Mouse (Mus musculus) cerebellum, adult 11 months (tissue): ENCODE measurements at regions not wholly inside any gene's neighbourhood (a gene's known extent, or its start where the extent isn't known, plus 50 kb on each side); places are given as distances from the start of the nearest gene placed in this dataset.
A peak's percentile ranks its signal among the peaks of the same experiment; 100 is the strongest.
"Not testable (repeated sequence)": the region's sequence is repeated elsewhere in the genome, so short reads cannot be mapped to it uniquely, and the experiment has no call there.

Source experiments
- DNase-seq: peaks from one replicate; pipeline ENCODE4 v3.0.0; 2022

- no peak for DNase-seq
Measured at GRCm38 (mm10) chr1:7388627-7389026, 2580.9 kb downstream of the Gm37988 start.

- no peak for DNase-seq
Measured at GRCm38 (mm10) chr1:7393508-7393907, 2585.8 kb downstream of the Gm37988 start.

GRCm38 (mm10) chr1:7394161-7394560 lies 2586.5 kb downstream of the Gm37988 start:
- DNase-seq = no peak

GRCm38 (mm10) chr1:7395527-7395926 lies 2587.8 kb downstream of the Gm37988 start:
- DNase-seq = no peak

GRCm38 (mm10) chr1:7396867-7397806 lies 2589.4 kb downstream of the Gm37988 start:
- peak; percentile 68 for DNase-seq

GRCm38 (mm10) chr1:7397807-7398446 lies 2590.2 kb downstream of the Gm37988 start:
- peak; percentile 99 for DNase-seq

DNA sequence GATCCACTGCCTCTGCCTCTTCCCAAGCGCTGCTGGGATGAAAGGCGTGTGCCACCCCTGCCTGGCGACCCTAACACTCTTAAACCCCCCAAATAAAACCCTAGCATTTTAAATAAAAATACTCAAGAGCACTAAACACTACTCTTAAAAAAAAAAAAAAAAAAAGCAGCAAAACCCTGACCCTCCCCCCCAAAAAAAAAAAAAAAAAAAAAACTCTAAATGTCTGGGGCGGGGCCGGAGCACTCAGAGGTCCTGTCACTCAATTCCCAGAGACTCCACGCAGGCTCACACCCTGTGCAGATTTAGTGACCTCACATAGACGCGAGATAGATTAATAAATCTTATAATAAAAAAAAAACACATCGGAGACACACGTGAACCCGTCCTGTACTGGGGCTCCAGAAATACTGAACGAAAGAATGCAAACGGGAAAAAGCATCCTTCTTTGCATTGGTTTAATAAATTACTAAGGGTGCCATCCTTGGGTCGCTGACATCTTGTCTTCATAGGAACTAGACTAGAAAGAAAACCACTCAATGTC lies 2591.1 kb downstream of the Gm37988 start:
- peak; percentile 12 for DNase-seq

DNA sequence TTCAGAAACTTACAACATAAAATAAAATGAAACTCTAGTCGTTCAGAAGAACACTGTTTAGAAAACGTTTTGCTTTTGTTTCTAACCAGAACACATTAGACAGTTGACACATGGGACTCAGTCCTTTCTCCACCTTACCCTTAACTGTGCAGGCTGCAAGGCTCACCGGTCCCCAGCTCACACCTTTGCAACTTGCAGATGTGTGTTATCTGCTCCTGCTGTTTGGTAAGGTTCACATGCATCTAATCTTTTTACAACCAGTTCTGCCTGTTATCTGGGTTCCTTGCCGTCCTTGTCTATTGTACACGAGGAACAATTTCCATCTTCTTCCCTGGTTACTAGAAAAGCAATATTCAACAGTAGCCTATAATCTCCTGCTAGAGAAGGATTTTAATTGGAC lies 2598.0 kb downstream of the Gm37988 start:
- DNase-seq = not testable (repeated sequence)

DNA sequence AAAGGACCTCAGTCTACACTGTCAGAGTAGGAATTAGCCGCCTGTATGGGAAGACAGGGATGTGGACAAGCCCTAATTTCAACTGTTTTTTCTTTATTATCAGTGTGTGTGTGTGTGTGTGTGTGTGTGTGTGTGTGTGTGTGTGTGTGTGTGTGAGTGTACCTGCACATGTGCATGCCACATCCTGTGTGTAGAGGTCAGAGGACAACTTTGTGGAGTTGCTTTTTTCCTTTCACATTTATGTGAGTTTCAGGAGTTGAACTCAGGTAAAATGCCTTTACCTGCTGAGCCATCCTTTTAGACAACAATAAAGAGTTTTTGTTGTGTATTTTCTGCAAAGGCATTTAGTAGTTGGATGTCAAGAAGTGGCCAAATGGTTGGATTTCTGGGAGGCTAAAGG lies 2606.8 kb downstream of the Gm37988 start:
- DNase-seq = no peak

GRCm38 (mm10) chr1:7451660-7452155 lies 2644.0 kb downstream of the Gm37988 start:
- no peak for DNase-seq

GRCm38 (mm10) chr1:7454931-7455330 lies 2647.2 kb downstream of the Gm37988 start:
- DNase-seq = no peak

GRCm38 (mm10) chr1:7457895-7458294 lies 2650.2 kb downstream of the Gm37988 start:
- no peak for DNase-seq

- DNase-seq = no peak
Measured at GRCm38 (mm10) chr1:7494096-7494495, 2686.4 kb downstream of the Gm37988 start.

GRCm38 (mm10) chr1:7499042-7499441 lies 2691.3 kb downstream of the Gm37988 start:
- DNase-seq = no peak

DNA sequence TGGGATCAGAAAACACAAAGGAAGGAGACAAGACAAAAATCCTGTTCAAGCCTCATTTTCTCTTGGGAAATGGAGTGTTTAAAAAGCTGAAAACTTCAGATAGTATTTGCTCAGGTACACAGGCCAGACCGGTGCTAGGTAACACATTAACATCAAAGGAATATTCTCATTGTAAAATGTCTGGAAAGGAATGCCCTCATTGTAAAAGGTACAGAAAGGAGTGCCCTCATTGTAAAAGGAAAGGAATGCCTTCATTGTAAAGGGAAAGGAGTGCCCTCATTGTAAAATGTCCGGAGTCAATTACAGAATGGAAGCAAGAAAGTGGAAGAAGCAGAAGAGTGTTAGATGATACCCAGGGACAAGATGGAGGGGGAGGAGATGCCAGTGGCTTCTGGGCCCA lies 2694.7 kb downstream of the Gm37988 start:
- no peak for DNase-seq

DNA sequence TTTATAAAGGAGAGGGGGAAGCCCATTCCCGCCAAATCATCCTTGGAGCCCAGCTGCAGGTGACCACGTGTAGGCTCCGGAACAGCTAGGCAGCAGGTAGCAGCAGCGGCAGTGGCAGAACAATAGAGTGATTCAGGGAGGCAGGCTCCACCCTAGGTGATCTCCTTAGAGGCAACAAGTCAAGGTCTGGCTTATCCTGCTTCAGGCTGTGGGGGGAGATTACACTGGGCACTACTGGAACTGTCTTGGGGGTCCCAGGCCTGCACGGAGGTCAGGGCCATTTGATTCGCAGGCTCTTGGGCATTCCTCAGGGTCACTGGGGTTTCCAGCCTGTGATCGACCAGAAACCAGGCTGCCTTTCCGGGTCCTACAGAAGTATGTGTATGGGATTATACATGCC lies 2711.1 kb downstream of the Gm37988 start:
- DNase-seq = no peak

- DNase-seq = no peak
Measured at GRCm38 (mm10) chr1:7533506-7533905, 2725.8 kb downstream of the Gm37988 start.

DNA sequence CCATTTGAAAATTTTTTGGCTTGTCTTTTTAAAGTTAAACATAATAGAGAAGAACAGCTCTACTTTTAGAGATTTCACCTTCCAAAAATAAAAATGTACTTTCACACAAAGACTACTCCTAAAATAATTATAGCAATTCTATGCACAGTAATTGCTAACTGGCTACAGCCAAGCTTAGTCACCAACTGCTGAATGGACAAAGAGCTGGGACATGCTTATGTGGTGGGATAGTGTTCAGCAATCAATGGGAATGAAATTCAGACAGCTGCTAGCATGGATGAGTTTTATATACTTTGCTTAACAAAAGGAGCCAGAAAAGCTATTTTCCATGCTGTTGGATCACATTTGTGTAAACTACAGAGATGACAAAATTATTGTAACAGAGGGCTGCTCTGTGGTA lies 2727.5 kb downstream of the Gm37988 start:
- DNase-seq = no peak

DNA sequence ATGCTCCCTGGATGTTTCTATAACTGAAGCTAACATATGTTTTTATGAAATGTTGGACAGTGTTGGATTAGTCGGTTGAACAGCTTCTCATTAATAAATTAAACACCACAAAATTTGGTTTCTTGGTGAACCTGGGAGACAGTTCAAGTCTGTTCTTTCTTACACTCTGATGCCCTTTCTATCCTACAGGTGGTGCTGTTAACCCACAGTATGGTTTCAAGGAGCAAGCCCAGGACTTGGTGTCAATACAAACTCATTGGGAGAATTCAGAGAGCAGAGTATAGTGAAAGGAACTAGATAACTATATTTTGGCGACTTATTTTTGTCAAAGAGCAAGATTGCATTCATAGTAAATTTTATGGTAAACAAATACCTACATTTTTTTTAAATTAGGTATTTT lies 2735.8 kb downstream of the Gm37988 start:
- no peak for DNase-seq

GRCm38 (mm10) chr1:7548261-7548660 lies 2740.6 kb downstream of the Gm37988 start:
- DNase-seq = no peak

DNA sequence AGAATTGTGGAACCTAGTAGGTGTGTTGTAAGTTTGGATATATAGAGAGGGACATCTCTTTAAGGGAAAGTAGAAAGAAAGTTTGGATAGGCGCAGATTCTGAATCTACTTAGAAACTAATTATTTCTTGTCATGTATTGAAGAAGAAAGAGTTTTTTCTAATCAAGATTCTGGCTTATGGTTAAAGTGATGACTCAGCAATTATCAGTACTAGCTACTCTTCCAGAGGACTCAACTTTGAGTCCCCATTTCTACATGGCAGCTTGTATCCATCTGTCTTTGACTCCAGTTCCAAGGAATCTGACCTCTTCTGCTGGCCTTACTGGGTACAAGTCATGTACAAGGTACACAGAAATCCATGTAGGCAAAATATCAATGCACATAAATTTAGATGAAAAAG lies 2767.1 kb downstream of the Gm37988 start:
- no peak for DNase-seq

DNA sequence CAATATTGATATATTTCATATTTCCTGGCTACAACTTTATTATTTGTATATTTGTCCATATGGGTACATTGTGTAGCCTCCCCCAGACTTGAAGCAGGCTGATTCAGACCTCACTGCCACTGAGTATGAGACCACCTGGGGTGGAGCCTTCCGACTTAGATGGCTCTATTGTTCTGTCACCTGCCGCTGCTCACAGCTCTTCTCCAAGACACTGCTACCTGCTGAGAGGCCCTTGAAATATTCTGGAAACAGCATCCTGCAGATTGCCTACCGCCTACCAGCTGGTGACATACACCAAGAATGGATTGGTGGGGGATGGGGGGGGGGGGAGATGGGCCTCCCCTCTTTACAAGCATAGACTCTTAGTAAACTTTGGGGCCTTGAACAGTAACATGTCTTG lies 2778.7 kb downstream of the Gm37988 start:
- DNase-seq = no peak

GRCm38 (mm10) chr1:7591327-7591726 lies 2783.6 kb downstream of the Gm37988 start:
- no peak for DNase-seq
